Mouse (Mus musculus) T-helper 17 cell (primary cell): Measurements from ENCODE around the gene Kif11.

Experiments used
- in situ Hi-C, 2 experiments: fragments of 300-600 bp; cut with MboI, MseI; formaldehyde crosslinking; loops; 1 replicate in 1 of 2; 2 replicates in 1 of 2; pipeline ENCODE4 v1.15.1; 2025; ENCODE audit warnings: high pct_unique_total_duplicates in 2 of 2

Gene Kif11

GRCm38 (mm10) chr19:37376841-37377240, 638 bp downstream of the Kif11 start:
- in situ Hi-C loops, result loop anchor here (5.0 to 25.0 kb wide), 4 partner anchors 460 to 1560 kb away; partner anchors contain the start of genes Fgfbp3 (in 1 of the 2), Hells (in 1 of the 2) and Noc3l (in 1 of the 2)

GRCm38 (mm10) chr19:37377404-37377990, 1.3 kb downstream of the Kif11 start:
- in situ Hi-C loops, result loop anchor here (5.0 to 25.0 kb wide), 4 partner anchors 460 to 1560 kb away; partner anchors contain the start of genes Fgfbp3 (in 1 of the 2), Hells (in 1 of the 2) and Noc3l (in 1 of the 2)

- in situ Hi-C loops, result loop anchor here (5.0 to 25.0 kb wide), 4 partner anchors 462 to 1558 kb away; partner anchors contain the start of genes Fgfbp3 (in 1 of the 2), Hells (in 1 of the 2) and Noc3l (in 1 of the 2)
Measured at GRCm38 (mm10) chr19:37378816-37379215, 2.6 kb downstream of the Kif11 start.

GRCm38 (mm10) chr19:37386126-37386525, 9.9 kb downstream of the Kif11 start:
- in situ Hi-C loops, result loop anchor here (5.0 to 25.0 kb wide), 3 partner anchors 36 to 1551 kb away; partner anchors contain the start of genes Hells (in 1 of the 2) and Noc3l (in 1 of the 2)

GRCm38 (mm10) chr19:37391869-37392268, 15.7 kb downstream of the Kif11 start:
- in situ Hi-C loops, result loop anchor here (25.0 kb wide), 2 partner anchors 1420 to 1545 kb away; partner anchors contain the start of genes Hells (in 1 of the 2) and Noc3l (in 1 of the 2)

- in situ Hi-C loops, result loop anchor here (25.0 kb wide), 2 partner anchors 1416 to 1541 kb away; partner anchors contain the start of genes Hells (in 1 of the 2) and Noc3l (in 1 of the 2)
Measured at GRCm38 (mm10) chr19:37396279-37396678, 20.1 kb downstream of the Kif11 start.

GRCm38 (mm10) chr19:37400936-37401335, 24.7 kb downstream of the Kif11 start:
- in situ Hi-C loops, result loop anchor here in 1 of 2 experiments (5.0 kb wide), 1 partner anchor 94 kb away; no protein-coding TSS in a partner anchor

GRCm38 (mm10) chr19:37418294-37418693, 42.1 kb downstream of the Kif11 start:
- in situ Hi-C loops, result loop anchor here in 1 of 2 experiments (10.0 kb wide), 1 partner anchor 1527 kb away; no protein-coding TSS in a partner anchor

- in situ Hi-C loops, result loop anchor here in 1 of 2 experiments (5.0 to 10.0 kb wide), 2 partner anchors 32 to 1525 kb away; no protein-coding TSS in a partner anchor
Measured at GRCm38 (mm10) chr19:37419613-37420012, 43.4 kb downstream of the Kif11 start.

GRCm38 (mm10) chr19:37428589-37428988, 52.4 kb downstream of the Kif11 start:
- in situ Hi-C loops, result no loop called here

- in situ Hi-C loops, result no loop called here
Measured at GRCm38 (mm10) chr19:37431139-37431756, 55.0 kb downstream of the Kif11 start.

- in situ Hi-C loops, result no loop called here
Measured at GRCm38 (mm10) chr19:37432868-37433570, 56.8 kb downstream of the Kif11 start.

GRCm38 (mm10) chr19:37433895-37434262, 57.7 kb downstream of the Kif11 start:
- in situ Hi-C loops, result no loop called here

GRCm38 (mm10) chr19:37434263-37434951, 58.2 kb downstream of the Kif11 start, which contains the start of gene Hhex:
TSS of gene Hhex (plus strand) at chr19:37434810.
- in situ Hi-C loops, result no loop called here

- in situ Hi-C loops, result no loop called here
Measured at GRCm38 (mm10) chr19:37435041-37435852, 59.0 kb downstream of the Kif11 start.

GRCm38 (mm10) chr19:37435853-37436174, 59.6 kb downstream of the Kif11 start:
- in situ Hi-C loops, result no loop called here

GRCm38 (mm10) chr19:37436514-37437288, 60.5 kb downstream of the Kif11 start:
- in situ Hi-C loops, result no loop called here

- in situ Hi-C loops, result no loop called here
Measured at GRCm38 (mm10) chr19:37437289-37437606, 61.0 kb downstream of the Kif11 start.

GRCm38 (mm10) chr19:37440181-37440580, 64.0 kb downstream of the Kif11 start:
- in situ Hi-C loops, result no loop called here
